Mouse (Mus musculus) kidney, adult 18-20 months (tissue): ENCODE results near the gene Prr23a2.

Experiments
- DNase-seq: peaks from one replicate; pipeline ENCODE4 v3.0.0; 2021

The Prr23a2 gene

GRCm38 (mm10) chr9:98856210-98856609 lies at the start of gene Prr23a2:
TSS of gene Prr23a2 (plus strand) at chr9:98856494.
- DNase-seq = no peak

GRCm38 (mm10) chr9:98807631-98808030 lies 48.7 kb upstream of the Prr23a2 start:
- no peak for DNase-seq

GRCm38 (mm10) chr9:98809526-98809925 lies 46.8 kb upstream of the Prr23a2 start:
- peak; percentile 39 for DNase-seq

GRCm38 (mm10) chr9:98816066-98816465 lies 40.2 kb upstream of the Prr23a2 start:
- DNase-seq = no peak

GRCm38 (mm10) chr9:98817592-98817991 lies 38.7 kb upstream of the Prr23a2 start:
- DNase-seq = no peak

GRCm38 (mm10) chr9:98818971-98819370 lies 37.3 kb upstream of the Prr23a2 start:
- DNase-seq = no peak

- DNase-seq = no peak
Observed at GRCm38 (mm10) chr9:98819481-98819880, 36.8 kb upstream of the Prr23a2 start.

GRCm38 (mm10) chr9:98820461-98820860 lies 35.8 kb upstream of the Prr23a2 start:
- DNase-seq = no peak

GRCm38 (mm10) chr9:98821067-98821466 lies 35.2 kb upstream of the Prr23a2 start:
- DNase-seq = no peak

- DNase-seq = no peak
Observed at GRCm38 (mm10) chr9:98823805-98824204, 32.5 kb upstream of the Prr23a2 start.

- DNase-seq = no peak
Observed at GRCm38 (mm10) chr9:98829508-98829907, 26.8 kb upstream of the Prr23a2 start.

- no peak for DNase-seq
Observed at GRCm38 (mm10) chr9:98837537-98838074, 18.7 kb upstream of the Prr23a2 start.

GRCm38 (mm10) chr9:98842117-98842516 lies 14.2 kb upstream of the Prr23a2 start, which contains the start of gene Prr23a1:
TSS of gene Prr23a1 (plus strand) at chr9:98842503.
- DNase-seq = no peak

- no peak for DNase-seq
Observed at GRCm38 (mm10) chr9:98863463-98863862, 7.2 kb downstream of the Prr23a2 start.

- DNase-seq = no peak
Observed at GRCm38 (mm10) chr9:98864571-98864970, 8.3 kb downstream of the Prr23a2 start, which contains the start of gene Prr23a3. TSS of gene Prr23a3 (plus strand) at chr9:98864767.

GRCm38 (mm10) chr9:98901486-98901885 lies 45.2 kb downstream of the Prr23a2 start:
- no peak for DNase-seq

- no peak for DNase-seq
Observed at GRCm38 (mm10) chr9:98902819-98903218, 46.5 kb downstream of the Prr23a2 start, which contains the start of gene 7420426K07Rik. TSS of gene 7420426K07Rik (plus strand) at chr9:98903119.
